Mouse (Mus musculus) naive thymus-derived CD4-positive, alpha-beta T cell, adult 5 months (primary cell): ENCODE results near the gene Hs3st6. TPM values are rescaled to one million over a fixed set of nuclear protein-coding genes. Genes with fewer than 3 reads are reported as not detected.

ENCODE experiments used
- polyA plus RNA-seq: library from polyadenylated mRNA; unstranded; fragments of 100-300 nt; shearing (Covaris generic); gene quantifications from one replicate; pipeline ENCODE4 v1.2.1, GENCODE M21; 2017

Hs3st6 gene
- polyA plus RNA-seq, result not detected

GRCm38 (mm10) chr17:24752415-24753394 lies at the start of gene Hs3st6:
Hs3st6 (plus strand) TSS chr17:24752988.

GRCm38 (mm10) chr17:24706982-24707800 lies 45.6 kb upstream of the Hs3st6 start, which contains the start of gene Tbl3:
Tbl3 (minus strand) TSS chr17:24707660.

DNA sequence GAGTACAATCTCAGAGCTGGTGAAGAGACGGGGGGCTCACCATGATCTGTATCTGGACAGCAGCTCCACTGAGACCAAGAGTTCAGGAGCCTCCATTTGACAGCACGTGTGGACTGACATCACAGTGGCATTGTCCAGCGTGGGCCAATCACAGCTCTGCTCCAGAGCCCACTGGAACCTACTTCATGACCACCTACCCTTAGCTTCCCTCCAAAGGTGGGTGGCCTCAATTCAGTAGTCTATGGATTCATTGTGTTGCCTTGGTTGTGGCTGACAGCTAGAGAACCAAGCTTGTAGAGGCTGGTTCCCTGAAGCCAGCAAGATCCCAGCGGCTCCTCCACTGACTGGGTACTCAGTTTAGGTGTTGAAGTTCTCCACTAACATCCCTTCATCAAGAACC lies 34.8 kb upstream of the Hs3st6 start, which contains the start of the genes Rnf151 and Rps2:
Gene Rnf151 (minus strand): TSS at position 121 of the 400 bp plus-strand sequence.
Gene Rps2 (plus strand): TSS at position 174 of the 400 bp plus-strand sequence.

DNA sequence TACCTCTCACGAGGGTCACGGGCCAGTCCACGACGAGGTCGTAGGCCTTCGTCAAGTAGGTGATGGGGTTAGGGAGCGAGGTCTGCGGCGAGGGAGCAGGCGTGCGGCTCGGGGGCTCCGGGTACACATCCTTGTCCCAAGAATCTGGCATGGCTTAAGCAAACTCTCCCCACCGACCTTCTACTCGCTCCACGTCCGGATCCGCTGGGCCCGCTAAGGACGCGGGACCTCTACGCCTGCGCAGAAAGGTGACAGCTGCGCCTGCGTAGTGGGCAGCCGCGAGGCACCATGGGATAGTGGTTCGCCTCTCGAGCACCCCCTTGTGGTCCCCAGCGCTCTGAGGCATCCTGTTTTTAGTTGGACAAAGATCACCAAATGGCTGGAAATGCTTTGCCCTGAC lies 28.6 kb upstream of the Hs3st6 start, which contains the start of gene Ndufb10:
Gene Ndufb10 (minus strand): TSS at position 295 of the 400 bp plus-strand sequence.

GRCm38 (mm10) chr17:24727618-24728017 lies 25.2 kb upstream of the Hs3st6 start, which contains the start of gene Rpl3l:
Rpl3l (plus strand) TSS chr17:24727820.

GRCm38 (mm10) chr17:24736330-24737051 lies 16.3 kb upstream of the Hs3st6 start, which contains the start of gene Msrb1:
Msrb1 (plus strand) TSS chr17:24736642.

DNA sequence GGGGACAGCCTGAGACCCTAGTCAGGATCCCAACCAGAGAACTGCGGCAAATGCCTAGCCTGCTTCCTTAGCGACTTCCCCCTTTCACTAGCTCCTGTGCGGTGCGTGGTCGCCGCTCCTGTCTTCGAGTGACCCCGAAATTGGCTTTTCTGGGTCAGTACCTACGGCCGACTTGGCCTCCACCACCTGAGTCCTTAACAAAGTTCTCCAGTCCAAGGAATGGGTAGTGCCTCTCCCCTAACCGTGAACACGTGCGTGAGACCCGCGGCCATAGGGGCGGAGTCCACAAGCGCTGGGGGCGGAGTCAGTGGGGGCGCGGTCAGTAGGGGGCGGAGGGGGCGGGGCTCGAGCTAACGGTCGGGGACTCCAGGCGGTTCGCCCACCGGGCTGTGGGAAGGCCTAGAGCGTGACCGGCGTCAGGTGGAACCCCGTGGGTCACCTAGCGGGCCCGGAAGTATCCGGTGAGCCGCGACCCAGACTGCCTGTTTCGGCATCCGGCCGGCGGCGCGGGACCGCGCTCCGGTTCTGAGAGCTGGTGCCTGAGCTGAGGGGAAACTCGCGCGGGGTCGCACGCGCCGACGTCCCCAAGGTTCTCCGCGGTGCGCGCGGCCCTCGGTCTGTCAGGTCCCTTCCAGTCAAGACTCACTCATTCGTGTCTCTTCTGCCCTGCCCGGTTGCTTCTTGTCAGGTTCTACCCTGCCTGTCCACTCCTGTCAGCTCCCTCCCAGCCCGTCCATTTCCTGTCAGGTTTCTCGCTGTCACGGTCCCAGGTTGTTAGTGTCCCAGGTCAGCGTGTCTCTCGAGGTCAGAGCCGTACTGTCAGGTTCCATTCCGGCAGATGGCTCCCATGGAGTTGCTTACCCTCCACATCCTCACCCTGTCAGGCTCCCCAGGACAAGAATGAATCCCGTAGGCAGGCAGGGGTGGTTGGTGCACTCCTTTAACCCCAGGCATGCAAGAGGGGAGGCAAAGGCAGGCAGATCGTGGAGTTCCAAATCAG lies 51.5 kb downstream of the Hs3st6 start, which contains the start of gene Meiob:
Gene Meiob (plus strand): TSS at position 338 of the 1,000 bp plus-strand sequence.

Other genes starting within 250 kb of the Hs3st6 start
- gene Traf7, start 225.1 kb upstream of the Hs3st6 start, polyA plus RNA-seq, result 68.1 TPM
- 1.1 TPM for gene Rab26, start 218.8 kb upstream of the Hs3st6 start, polyA plus RNA-seq
- 58.8 TPM for gene Pkd1, start 203.2 kb upstream of the Hs3st6 start, polyA plus RNA-seq
- 44.1 TPM for gene Tsc2, start 120.4 kb upstream of the Hs3st6 start, polyA plus RNA-seq
- gene Nthl1, start 120.3 kb upstream of the Hs3st6 start, polyA plus RNA-seq, result 3.7 TPM
- gene Slc9a3r2, start 102.7 kb upstream of the Hs3st6 start, polyA plus RNA-seq, result 0.20 TPM
- gene Npw, start 94.5 kb upstream of the Hs3st6 start, polyA plus RNA-seq, result not detected
- 23.2 TPM for gene Zfp598, start 83.3 kb upstream of the Hs3st6 start, polyA plus RNA-seq
- gene Syngr3, start 63.0 kb upstream of the Hs3st6 start, polyA plus RNA-seq, result not detected
- 33.4 TPM for gene Gfer, start 56.8 kb upstream of the Hs3st6 start, polyA plus RNA-seq
- 1.3 TPM for gene Noxo1, start 56.8 kb upstream of the Hs3st6 start, polyA plus RNA-seq
- gene Tbl3, start 45.3 kb upstream of the Hs3st6 start, polyA plus RNA-seq, result 53.1 TPM
- not detected for gene Rnf151, start 34.9 kb upstream of the Hs3st6 start, polyA plus RNA-seq
- 1,119 TPM for gene Rps2, start 34.9 kb upstream of the Hs3st6 start, polyA plus RNA-seq
- 157 TPM for gene Ndufb10, start 28.5 kb upstream of the Hs3st6 start, polyA plus RNA-seq
- not detected for gene Rpl3l, start 25.2 kb upstream of the Hs3st6 start, polyA plus RNA-seq
- 11.7 TPM for gene Msrb1, start 16.3 kb upstream of the Hs3st6 start, polyA plus RNA-seq
- not detected for gene Meiob, start 51.3 kb downstream of the Hs3st6 start, polyA plus RNA-seq
- 52.8 TPM for gene Hagh, start 87.2 kb downstream of the Hs3st6 start, polyA plus RNA-seq
- gene Fahd1, start 97.4 kb downstream of the Hs3st6 start, polyA plus RNA-seq, result 1.6 TPM
- not detected for gene Igfals, start 113.0 kb downstream of the Hs3st6 start, polyA plus RNA-seq
- 74.6 TPM for gene Nubp2, start 133.4 kb downstream of the Hs3st6 start, polyA plus RNA-seq
- 57.3 TPM for gene Spsb3, start 133.7 kb downstream of the Hs3st6 start, polyA plus RNA-seq
- 37.6 TPM for gene Eme2, start 142.1 kb downstream of the Hs3st6 start, polyA plus RNA-seq
- gene Mrps34, start 142.1 kb downstream of the Hs3st6 start, polyA plus RNA-seq, result 67.2 TPM
- gene Nme3, start 143.5 kb downstream of the Hs3st6 start, polyA plus RNA-seq, result 24.2 TPM
- gene Mapk8ip3, start 184.0 kb downstream of the Hs3st6 start, polyA plus RNA-seq, result 79.3 TPM
- 25.1 TPM for gene Jpt2, start 207.7 kb downstream of the Hs3st6 start, polyA plus RNA-seq